Mouse (Mus musculus) heart, adult 2 months (tissue): ENCODE results near the gene Defb36. TPM values are rescaled to one million over a fixed set of nuclear protein-coding genes. Genes with fewer than 3 reads are reported as not detected.

Experiments
- DNase-seq, 2 experiments: peaks; one replicate each; pipeline ENCODE4 v3.0.0; 2021
- H3K27ac ChIP-seq: fragments of 200-600 bp; 2 replicates; pipeline ENCODE4 v1.8.1; 2022
- H3K27me3 ChIP-seq: fragments of 200-500 bp; 2 replicates; pipeline ENCODE4 v1.6.1; 2012; ENCODE audit warnings: mild to moderate bottlenecking, low read length, inconsistent platforms, mixed read lengths; ENCODE audit not compliant: control insufficient read depth, insufficient read depth
- H3K36me3 ChIP-seq: fragments of 200-500 bp; 2 replicates; pipeline ENCODE4 v1.6.1; 2012; ENCODE audit warnings: low read length, inconsistent platforms; ENCODE audit not compliant: control insufficient read depth, insufficient read depth
- H3K4me1 ChIP-seq: fragments of 200-500 bp; 2 replicates; pipeline ENCODE4 v1.6.1; 2011; ENCODE audit warnings: low read length; ENCODE audit not compliant: control insufficient read depth, insufficient read depth
- H3K4me3 ChIP-seq: fragments of 200-600 bp; 2 replicates; pipeline ENCODE4 v1.8.1; 2022
- H3K79me2 ChIP-seq: fragments of 200-500 bp; replicated peaks from 2 replicates; pipeline ENCODE4 v1.6.1; 2012; ENCODE audit warnings: mild to moderate bottlenecking, inconsistent platforms, low read length, moderate library complexity, mixed read lengths; ENCODE audit not compliant: control insufficient read depth, insufficient read depth
- H3K9ac ChIP-seq: fragments of 200-500 bp; 2 replicates; pipeline ENCODE4 v1.6.1; 2012; ENCODE audit warnings: low read depth, mild to moderate bottlenecking, control low read depth, inconsistent platforms, low read length, mixed read lengths
- CTCF ChIP-seq: fragments of 200-600 bp; IDR thresholded peaks from 2 replicates; pipeline ENCODE4 v1.8.1; 2022; ENCODE audit warnings: antibody characterized with exemption, mild to moderate bottlenecking, moderate library complexity
- EP300 ChIP-seq: fragments of 200-500 bp; IDR thresholded peaks from 2 replicates; pipeline ENCODE4 v1.6.1; 2011; ENCODE audit warnings: low read depth, low read length, control low read depth; ENCODE audit not compliant: insufficient read depth
- POLR2A ChIP-seq: fragments of 200-500 bp; IDR thresholded peaks from 2 replicates; pipeline ENCODE4 v1.6.1; 2011; ENCODE audit warnings: mild to moderate bottlenecking, low read depth, low read length, control low read depth; ENCODE audit not compliant: insufficient read depth
- WGBS: fragments of 180-500 bp; shearing (Covaris S2); methylation state at CpG from one replicate; pipeline ENCODE4 v1.1.7; 2018; 5-methylcytosine and 5-hydroxymethylcytosine counted together
- intact Hi-C: fragments of 180-260 bp; cut with DNase I; formaldehyde crosslinking; loops from one replicate; pipeline ENCODE4 v1.15.1; 2025
- polyA plus RNA-seq: library from polyadenylated mRNA; depleted of rRNA; stranded (reverse); fragments of >200 nt; gene quantifications from 2 replicates; pipeline ENCODE4 v1.2.3, GENCODE M21; 2012
- total RNA-seq, 2 experiments: library from RNA; stranded (reverse); gene quantifications; 2 replicates each; pipeline ENCODE4 v1.2.3; 2021

The Defb36 gene
- total and polyA plus RNA-seq, 3 experiments, result not detected

DNA sequence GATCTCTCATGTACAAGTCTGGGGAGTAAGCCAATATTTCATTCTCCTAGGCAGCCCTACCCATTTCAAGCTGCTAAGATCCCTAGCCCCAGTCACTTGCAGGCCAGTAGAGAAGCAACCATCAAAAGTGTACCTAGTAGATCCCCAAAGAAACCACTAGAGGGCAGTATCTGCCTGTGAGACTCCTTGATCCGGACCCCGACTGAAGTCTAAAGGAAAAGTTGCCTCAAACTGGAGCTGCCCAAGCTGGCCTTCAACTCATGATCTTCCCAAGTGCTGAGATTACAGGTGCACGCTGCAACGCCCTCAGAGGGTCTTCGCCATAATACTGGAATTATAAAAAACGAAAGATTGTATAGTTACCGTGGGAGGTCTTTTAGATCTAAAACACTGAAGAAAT, 11.4 kb downstream of the Defb36 start:
- H3K27ac ChIP-seq, result no peak overlapping the region
- H3K4me3 ChIP-seq, result no peak overlapping the region
- H3K36me3 ChIP-seq, result no peaks in the 10 kb centered on the region
- DNase-seq, result peak in 1 of 2 experiments; percentile 44
- no peaks in the 10 kb centered on the region for H3K79me2 ChIP-seq
- TF ChIP-seq CTCF (no peak; the same call in 1 of the 2 replicates), EP300 (peak; percentile 70), POLR2A (no peak)
- no peak overlapping the region for H3K9ac ChIP-seq
- H3K4me1 ChIP-seq, result peaks cover 3% of the 10 kb centered on the region
- intact Hi-C loops, result loop anchor here (1.0 to 10.0 kb wide), 3 partner anchors 42 to 219 kb away; partner anchors contain the start of gene Bcl2l1
- WGBS, result 12% methylated on average over 7 of the region's 7 CpGs
- no peaks in the 10 kb centered on the region for H3K27me3 ChIP-seq

- Histone ChIP-seq H3K36me3 (no peaks in the 10 kb centered on the region), H3K4me1 (peaks cover 5% of the 10 kb centered on the region), H3K27ac (no peak overlapping the region), H3K79me2 (no peaks in the 10 kb centered on the region), H3K4me3 (no peak overlapping the region), H3K27me3 (no peaks in the 10 kb centered on the region), H3K9ac (no peak overlapping the region)
- 40% methylated on average over 6 of the region's 6 CpGs for WGBS
- TF ChIP-seq CTCF (no peak), EP300 (no peak), POLR2A (no peak)
- intact Hi-C loops, result loop anchor here (10.0 kb wide), 2 partner anchors 148 to 218 kb away; partner anchors contain the start of gene Bcl2l1
- no peak for DNase-seq
These were observed 12.3 kb downstream of the Defb36 start for GRCm38 (mm10) chr2:152616470-152616869.

DNA sequence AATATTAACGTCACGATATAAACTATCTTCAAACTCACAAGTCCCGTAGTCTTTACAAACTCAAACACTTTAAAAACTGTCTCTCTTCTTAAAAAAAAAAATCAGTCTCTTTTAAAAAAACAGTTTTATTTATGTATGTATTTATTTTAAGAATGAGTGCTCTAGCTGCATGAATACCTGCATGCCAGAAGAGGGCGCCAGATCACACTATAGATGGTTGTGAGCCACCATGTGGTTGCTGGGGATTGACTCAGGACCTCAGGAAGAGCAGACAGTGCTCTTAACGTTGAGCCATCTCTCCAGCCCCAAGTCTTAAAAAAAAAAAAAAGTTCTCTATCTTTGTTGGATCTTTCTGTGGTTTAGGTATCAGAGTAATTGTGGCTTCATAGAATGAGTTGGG, 13.2 kb downstream of the Defb36 start:
- intact Hi-C loops, result loop anchor here (10.0 kb wide), 2 partner anchors 147 to 217 kb away; partner anchors contain the start of gene Bcl2l1
- WGBS, result 73% methylated on average over 5 of the region's 5 CpGs
- no peak for DNase-seq

DNA sequence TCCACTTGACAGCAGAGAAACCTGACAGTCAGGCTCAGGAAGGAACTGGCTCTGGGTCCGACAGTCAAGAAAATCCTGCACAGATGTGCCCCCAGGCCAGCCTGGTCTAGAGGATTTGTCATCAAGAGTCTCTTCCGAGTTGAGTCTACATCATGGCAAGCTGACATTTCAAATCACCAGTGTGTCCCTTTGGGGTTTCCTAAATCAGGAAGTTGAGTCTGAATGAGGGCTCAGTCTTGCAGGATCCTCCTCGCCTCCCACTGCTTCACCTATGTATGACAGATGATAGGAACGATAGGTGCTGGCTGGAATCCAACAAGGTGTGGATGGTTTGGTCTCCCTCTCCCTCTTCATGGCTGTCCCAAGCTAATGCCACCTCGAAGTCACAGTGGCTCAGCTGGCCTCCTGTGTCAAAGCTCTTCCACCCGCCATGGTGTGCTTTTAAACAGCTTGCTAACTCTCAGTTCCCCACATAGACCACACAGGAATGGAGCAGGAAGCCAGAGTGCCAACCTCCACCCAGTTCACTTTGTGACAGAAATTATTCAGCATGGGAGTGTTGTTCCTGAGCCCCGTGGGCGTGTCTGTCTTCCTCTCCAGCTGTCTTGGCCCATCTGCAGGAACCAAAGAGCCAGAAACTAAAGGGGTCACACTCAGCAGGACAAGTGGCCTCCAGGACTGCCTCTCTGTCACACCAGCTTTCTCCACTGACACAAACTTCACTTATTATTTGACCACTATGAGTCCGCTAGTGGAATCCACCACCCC, 16.4 kb downstream of the Defb36 start:
- 46% methylated on average over 9 of the region's 9 CpGs for WGBS
- intact Hi-C loops, result no loop called here
- Histone ChIP-seq H3K27ac (peak overlapping the region; percentile 41), H3K36me3 (no peaks in the 10 kb centered on the region), H3K79me2 (no peaks in the 10 kb centered on the region), H3K9ac (no peak overlapping the region), H3K27me3 (no peaks in the 10 kb centered on the region), H3K4me3 (no peak overlapping the region), H3K4me1 (peaks cover 5% of the 10 kb centered on the region)
- peak in 1 of 2 experiments; percentile 58 for DNase-seq
- TF ChIP-seq POLR2A (no peak), CTCF (no peak), EP300 (no peak)

More for the DNA sequence above, 13.2 kb downstream of the Defb36 start:
- no peaks in the 10 kb centered on the region for H3K27me3 ChIP-seq
- H3K79me2 ChIP-seq, result no peaks in the 10 kb centered on the region
- no peak overlapping the region for H3K4me3 ChIP-seq
- TF ChIP-seq EP300 (no peak), CTCF (peak; percentile 57)
- H3K36me3 ChIP-seq, result no peaks in the 10 kb centered on the region
- peaks cover 5% of the 10 kb centered on the region for H3K4me1 ChIP-seq
- no peak overlapping the region for H3K27ac ChIP-seq
- no peak overlapping the region for H3K9ac ChIP-seq

- H3K4me3 ChIP-seq, result no peak overlapping the region
- H3K27me3 ChIP-seq, result no peaks in the 10 kb centered on the region
- no peak for DNase-seq
- TF ChIP-seq EP300 (no peak), CTCF (no peak), POLR2A (no peak)
- H3K27ac ChIP-seq, result no peak overlapping the region
- 87% methylated on average over 13 of the region's 13 CpGs for WGBS
- no peaks in the 10 kb centered on the region for H3K36me3 ChIP-seq
- no peaks in the 10 kb centered on the region for H3K79me2 ChIP-seq
- intact Hi-C loops, result no loop called here
- peaks cover 5% of the 10 kb centered on the region for H3K4me1 ChIP-seq
- H3K9ac ChIP-seq, result no peak overlapping the region
These were observed 18.0 kb downstream of the Defb36 start for GRCm38 (mm10) chr2:152622151-152622550.

GRCm38 (mm10) chr2:152622953-152623352, 18.8 kb downstream of the Defb36 start, which contains the start of gene Defb25:
Gene Defb25, minus strand, starts transcription at chr2:152623053.
- Histone ChIP-seq H3K36me3 (no peaks in the 10 kb centered on the region), H3K9ac (no peak within 1 kb of the TSS), H3K79me2 (no peaks in the 10 kb centered on the region), H3K27me3 (peaks cover under 1% of the 10 kb centered on the region; the same call in 1 of the 2 replicates), H3K27ac (no peak within 1 kb of the TSS), H3K4me1 (peaks cover 5% of the 10 kb centered on the region), H3K4me3 (no peak within 1 kb of the TSS)
- DNase-seq, result no peak
- WGBS, result 86% methylated on average over 7 of the region's 7 CpGs
- TF ChIP-seq CTCF (no peak), POLR2A (no peak), EP300 (no peak)
- intact Hi-C loops, result no loop called here
